Mouse (Mus musculus): ENCODE measurements around the gene Pcdh19. TPM values are rescaled to one million over a fixed set of nuclear protein-coding genes. Genes with fewer than 3 reads are reported as not detected.

Pcdh19 gene
- total and polyA plus RNA-seq, 3 experiments: not detected

DNA sequence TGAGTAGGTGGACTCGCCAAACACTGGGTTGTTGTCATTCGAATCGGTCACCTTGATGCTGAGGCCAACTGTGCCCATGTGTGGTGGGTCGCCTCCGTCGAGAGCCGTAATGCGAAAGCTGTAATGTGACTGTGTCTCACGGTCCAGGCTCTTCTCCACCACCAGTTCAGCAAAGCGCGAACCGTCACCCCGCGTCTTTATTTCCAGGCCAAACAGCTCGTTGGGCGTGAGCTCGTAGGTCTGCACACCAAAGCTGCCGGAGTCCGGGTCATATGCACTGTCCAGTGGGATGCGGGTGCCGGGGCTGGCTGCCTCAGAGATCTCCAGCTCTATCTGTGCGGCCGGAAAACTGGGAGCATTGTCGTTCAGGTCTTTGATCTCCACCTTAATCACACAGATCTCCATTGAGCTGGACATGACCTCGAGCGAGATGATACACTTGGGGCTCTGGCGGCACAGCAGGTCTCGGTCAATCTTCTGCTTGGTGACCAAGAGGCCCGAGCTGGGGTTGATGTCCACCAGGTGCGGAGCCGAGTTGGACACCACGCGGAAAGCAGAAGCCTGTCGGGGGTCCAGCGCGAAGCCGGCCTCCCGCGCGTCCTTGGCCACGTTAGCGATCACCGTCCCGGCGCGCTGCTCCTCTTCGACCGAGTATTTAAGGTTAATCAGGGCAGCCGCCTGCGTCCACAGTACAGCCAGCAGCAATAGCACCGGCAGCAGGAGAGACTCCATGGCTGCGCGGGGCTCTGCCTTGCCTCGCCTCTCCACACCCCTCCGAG lies 2.1 kb downstream of the Pcdh19 start:
- DNase-seq (ENCODE audit: extremely low read depth): no peak
- Histone ChIP-seq H3K9ac (ENCODE audit: insufficient read depth, low read depth) (no peak overlapping the region), H3K27ac (ENCODE audit: insufficient read depth, low read depth) (no peak overlapping the region), H3K36me3 (replicated peaks in 1 of 2; ENCODE audit: control insufficient read depth in 1 of 2, insufficient read depth in 1 of 2, low read length in 1 of 2) (no peaks in the 10 kb centered on the region), H3K4me3 (replicated peaks in 1 of 3; ENCODE audit: low read depth in 2 of 3, low read length in 2 of 3, poor library complexity in 1 of 3) (no peak overlapping the region), H3K4me2 (ENCODE audit: insufficient read depth, low read depth, poor library complexity, severe bottlenecking) (no peak overlapping the region), H3K4me1 (ENCODE audit: control insufficient read depth in 1 of 2, insufficient read depth in 2 of 2) (no peaks in the 10 kb centered on the region), H3K79me2 (replicated peaks; ENCODE audit: control insufficient read depth, extremely low read depth, insufficient read depth, poor library complexity, severe bottlenecking) (no peaks in the 10 kb centered on the region), H3K9me3 (replicated peaks; ENCODE audit: low read length) (peaks cover 10% of the 10 kb centered on the region), H3K27me3 (replicated peaks) (no peaks in the 10 kb centered on the region)
- in situ Hi-C loops (cut with MboI; ENCODE audit: low pct_ligation_motif_present, low pct_unique_long_range_greater_than_20kb, low sequenced_read_pairs) (no loop called here), dilution Hi-C loops (cut with MboI; ENCODE audit: extremely low pct_ligation_motif_present, extremely low pct_unique_long_range_greater_than_20kb, low sequenced_read_pairs) (no loop called here)
- no peak for TF ChIP-seq SMC3 (IDR thresholded peaks at IDR 0.05; ENCODE audit: low read depth, low read length)
- TF ChIP-seq NRF1 (IDR thresholded peaks at IDR 0.05; ENCODE audit: low read depth, low read length): no peak
- no peak for TF ChIP-seq PAX5 (IDR thresholded peaks at IDR 0.05; ENCODE audit: low read length)
- TF ChIP-seq JUND (conservative IDR thresholded peaks at IDR 0.05; ENCODE audit: low read depth, low read length): no peak
- no peak for TF ChIP-seq MEF2A (IDR thresholded peaks at IDR 0.05; ENCODE audit: borderline replicate concordance, low read depth, low read length)
- TF ChIP-seq ZKSCAN1 (IDR thresholded peaks at IDR 0.05; ENCODE audit: borderline replicate concordance, low read depth, low read length): no peak
- no peak for TF ChIP-seq TCF12 (IDR thresholded peaks at IDR 0.05; ENCODE audit: low read depth, low read length)
- TF ChIP-seq CHD1 (IDR thresholded peaks at IDR 0.05; ENCODE audit: low read depth, low read length): no peak
- no peak for TF ChIP-seq KAT2A (IDR thresholded peaks at IDR 0.05; ENCODE audit: insufficient replicate concordance, low read length)
- no peak for TF ChIP-seq CHD2 (IDR thresholded peaks at IDR 0.05; ENCODE audit: low read length)
- TF ChIP-seq BHLHE40 (IDR thresholded peaks at IDR 0.05; ENCODE audit: low read depth, low read length): no peak
- no peak for TF ChIP-seq IRF4 (IDR thresholded peaks at IDR 0.05; ENCODE audit: low read depth, low read length)
- TF ChIP-seq ELF1 (IDR thresholded peaks at IDR 0.05; ENCODE audit: low read depth, low read length): no peak
- TF ChIP-seq ZC3H11A (IDR thresholded peaks at IDR 0.05; ENCODE audit: low read depth, low read length): no peak

DNA sequence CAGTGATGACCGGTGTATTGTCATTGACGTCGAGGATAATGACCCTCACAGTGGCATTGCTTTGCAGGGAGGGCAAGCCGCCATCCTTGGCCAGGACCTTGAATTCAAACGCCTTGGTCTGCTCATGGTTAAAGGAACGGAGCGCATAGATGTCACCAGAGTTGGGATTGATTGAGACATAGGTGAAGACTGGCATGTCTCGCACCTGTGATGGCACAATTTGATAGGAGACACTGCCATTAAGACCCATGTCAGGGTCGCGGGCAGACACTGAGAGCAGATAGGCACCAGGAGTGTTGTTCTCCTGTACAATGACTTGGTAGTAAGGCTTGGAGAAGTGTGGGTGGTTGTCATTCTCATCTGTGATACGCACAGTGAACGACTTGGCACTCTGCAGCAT lies 3.2 kb downstream of the Pcdh19 start:
- Histone ChIP-seq H3K36me3 (replicated peaks in 1 of 2; ENCODE audit: control insufficient read depth in 1 of 2, insufficient read depth in 1 of 2, low read length in 1 of 2) (no peaks in the 10 kb centered on the region), H3K4me2 (ENCODE audit: insufficient read depth, low read depth, poor library complexity, severe bottlenecking) (no peak overlapping the region), H3K79me2 (replicated peaks; ENCODE audit: control insufficient read depth, extremely low read depth, insufficient read depth, poor library complexity, severe bottlenecking) (no peaks in the 10 kb centered on the region), H3K9ac (ENCODE audit: insufficient read depth, low read depth) (no peak overlapping the region), H3K4me1 (ENCODE audit: control insufficient read depth in 1 of 2, insufficient read depth in 2 of 2) (no peaks in the 10 kb centered on the region), H3K27me3 (replicated peaks) (no peaks in the 10 kb centered on the region), H3K27ac (ENCODE audit: insufficient read depth, low read depth) (no peak overlapping the region), H3K9me3 (replicated peaks; ENCODE audit: low read length) (peaks cover 10% of the 10 kb centered on the region), H3K4me3 (replicated peaks in 1 of 3; ENCODE audit: low read depth in 2 of 3, low read length in 2 of 3, poor library complexity in 1 of 3) (no peak overlapping the region)
- no peak for TF ChIP-seq MAZ (IDR thresholded peaks at IDR 0.05; ENCODE audit: low read depth, low read length)
- TF ChIP-seq CTCF (conservative IDR thresholded peaks at IDR 0.05 in 1 of 2, IDR thresholded peaks at IDR 0.05 in 1 of 2; ENCODE audit: low read depth in 2 of 2, low read length in 2 of 2): no peak
- TF ChIP-seq IRF4 (IDR thresholded peaks at IDR 0.05; ENCODE audit: low read depth, low read length): no peak
- no peak for TF ChIP-seq E2F4 (IDR thresholded peaks at IDR 0.05; ENCODE audit: insufficient replicate concordance, low read depth, low read length)
- TF ChIP-seq NELFE (IDR thresholded peaks at IDR 0.05; ENCODE audit: low read depth, low read length): no peak
- TF ChIP-seq ZNF384 (IDR thresholded peaks at IDR 0.05; ENCODE audit: low read depth, low read length): no peak
- TF ChIP-seq BHLHE40 (IDR thresholded peaks at IDR 0.05; ENCODE audit: low read depth, low read length): no peak
- DNase-seq (ENCODE audit: extremely low read depth): no peak
- in situ Hi-C loops (cut with MboI; ENCODE audit: low pct_ligation_motif_present, low pct_unique_long_range_greater_than_20kb, low sequenced_read_pairs) (no loop called here), dilution Hi-C loops (cut with MboI; ENCODE audit: extremely low pct_ligation_motif_present, extremely low pct_unique_long_range_greater_than_20kb, low sequenced_read_pairs) (no loop called here)

All from CH12.LX (cell line).